Mouse (Mus musculus) erythroblast, embryonic 14.5 days (primary cell): ENCODE data around the gene Aif1.

ENCODE experiments used
- GATA1 ChIP-seq: IDR thresholded peaks from 2 replicates; pipeline ENCODE4 v1.6.1; 2012; ENCODE audit warnings: low read length, inconsistent platforms, mixed read lengths
- TAL1 ChIP-seq: IDR thresholded peaks from 3 replicates; pipeline ENCODE4 v1.6.1; 2012; ENCODE audit warnings: low read length, inconsistent platforms, mixed read lengths

DNA sequence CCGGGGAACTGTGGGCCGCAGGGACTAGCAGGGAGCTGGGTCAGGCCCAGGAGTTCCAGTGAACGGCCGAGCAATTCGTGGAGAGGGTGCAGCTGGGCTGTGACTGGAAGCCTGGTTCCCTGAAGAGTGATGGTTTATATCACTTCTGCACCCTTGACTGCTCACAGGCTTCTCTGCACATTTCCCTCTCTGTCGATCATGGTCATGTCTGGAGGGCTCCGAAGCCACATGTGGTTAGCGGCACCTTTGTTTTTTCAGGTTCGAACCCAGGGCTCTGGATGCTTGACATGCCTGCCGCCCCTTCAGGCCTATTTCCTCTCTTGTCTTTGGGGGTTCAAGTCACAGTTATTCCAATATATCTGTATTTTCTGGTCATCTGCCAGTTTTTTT lies 29.5 kb upstream of the Aif1 start:
- TF ChIP-seq GATA1 (no peak), TAL1 (no peak)
